Mouse (Mus musculus) gastrocnemius, postnatal 10 days (tissue): ENCODE results near the gene Hmgcl. TPM values are rescaled to one million over a fixed set of nuclear protein-coding genes. Genes with fewer than 3 reads are reported as not detected.
A peak's percentile ranks its signal among the peaks of the same experiment; 100 is the strongest.
"Not testable (repeated sequence)": the region's sequence is repeated elsewhere in the genome, so short reads cannot be mapped to it uniquely, and the experiment has no call there.

Source experiments
- DNase-seq: peaks from one replicate; pipeline ENCODE4 v3.0.0; 2021; ENCODE audit warnings: mixed read lengths
- total RNA-seq, 2 experiments: library from RNA; stranded (reverse); gene quantifications; 2 replicates each; pipeline ENCODE4 v1.2.3; 2021

Hmgcl gene
- total RNA-seq, 2 experiments from 2014 or later: 43.7 to 49.2 TPM

GRCm38 (mm10) chr4:135926861-135927260, 19.4 kb upstream of the Hmgcl start:
- no peak for DNase-seq

- DNase-seq: no peak
Observed at GRCm38 (mm10) chr4:135928376-135928775, 17.9 kb upstream of the Hmgcl start.

DNA sequence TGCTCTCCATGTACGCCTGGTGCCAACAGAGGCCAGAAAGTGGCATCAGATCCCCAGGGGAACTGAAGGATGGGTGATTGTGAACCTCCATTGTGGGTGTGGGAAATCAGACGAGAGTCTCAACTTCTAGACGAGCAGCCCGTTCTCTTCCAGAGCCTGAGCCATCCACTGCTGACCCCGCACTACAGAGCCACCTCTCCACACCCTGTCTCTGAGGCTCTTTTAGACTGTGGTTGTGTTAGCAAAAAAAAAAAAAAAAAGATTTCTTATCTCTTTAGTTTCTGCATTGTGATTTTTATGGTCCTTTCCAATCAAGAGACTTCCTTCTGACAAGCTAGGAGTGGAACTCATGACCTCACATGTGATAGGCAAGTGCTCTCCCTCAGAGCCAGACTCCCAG, 16.8 kb upstream of the Hmgcl start:
- DNase-seq: no peak

- no peak for DNase-seq
Observed at GRCm38 (mm10) chr4:135929828-135930227, 16.4 kb upstream of the Hmgcl start.

DNA sequence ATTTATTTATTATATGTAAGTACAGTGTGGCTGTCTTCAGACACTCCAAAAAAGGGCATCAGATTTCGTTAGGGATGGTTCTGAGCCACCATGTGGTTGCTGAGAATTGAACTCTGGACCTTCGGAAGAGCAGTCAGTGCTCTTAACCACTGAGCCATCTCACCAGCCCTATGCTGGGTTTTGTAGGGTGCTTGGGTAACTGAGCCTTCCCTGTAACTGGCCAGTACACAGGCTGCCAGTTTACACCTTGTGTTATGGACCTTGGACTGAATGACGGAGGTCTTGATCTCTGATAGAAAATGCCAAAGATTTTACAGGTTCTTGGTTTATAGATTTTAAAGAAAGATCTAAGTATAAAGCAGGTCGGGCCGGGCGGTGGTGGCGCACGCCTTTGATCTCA, 16.0 kb upstream of the Hmgcl start:
- DNase-seq: no peak

- DNase-seq: no peak
Observed at GRCm38 (mm10) chr4:135931832-135932231, 14.4 kb upstream of the Hmgcl start.

GRCm38 (mm10) chr4:135934708-135935500, 11.3 kb upstream of the Hmgcl start:
- no peak for DNase-seq

GRCm38 (mm10) chr4:135935502-135935901, 10.7 kb upstream of the Hmgcl start:
- DNase-seq: peak; percentile 41

DNA sequence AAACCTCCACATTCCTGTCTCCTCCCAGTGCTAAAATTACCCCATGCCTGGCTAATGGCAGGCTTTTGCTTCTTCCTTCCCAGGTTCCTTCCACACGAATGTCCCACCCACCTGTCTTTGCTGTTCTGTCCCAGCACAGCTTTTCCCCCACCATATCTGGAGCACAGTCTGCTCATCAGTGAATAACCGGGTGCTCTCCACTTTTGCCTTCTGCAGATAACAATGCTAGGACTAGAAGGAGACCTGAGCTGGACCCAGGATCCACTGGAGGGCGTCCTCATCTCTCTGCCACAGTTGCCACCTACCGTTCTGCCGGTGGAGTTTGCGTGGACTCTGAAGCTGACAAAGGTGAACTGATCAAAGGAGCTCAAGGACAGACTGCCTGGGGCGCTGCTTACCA, 7.4 kb upstream of the Hmgcl start:
- no peak for DNase-seq

GRCm38 (mm10) chr4:135941026-135941425, 5.2 kb upstream of the Hmgcl start:
- DNase-seq: not testable (repeated sequence)

GRCm38 (mm10) chr4:135942193-135942592, 4.1 kb upstream of the Hmgcl start:
- DNase-seq: no peak

- peak; percentile 24 for DNase-seq
Observed at GRCm38 (mm10) chr4:135943389-135943788, 2.9 kb upstream of the Hmgcl start.

DNA sequence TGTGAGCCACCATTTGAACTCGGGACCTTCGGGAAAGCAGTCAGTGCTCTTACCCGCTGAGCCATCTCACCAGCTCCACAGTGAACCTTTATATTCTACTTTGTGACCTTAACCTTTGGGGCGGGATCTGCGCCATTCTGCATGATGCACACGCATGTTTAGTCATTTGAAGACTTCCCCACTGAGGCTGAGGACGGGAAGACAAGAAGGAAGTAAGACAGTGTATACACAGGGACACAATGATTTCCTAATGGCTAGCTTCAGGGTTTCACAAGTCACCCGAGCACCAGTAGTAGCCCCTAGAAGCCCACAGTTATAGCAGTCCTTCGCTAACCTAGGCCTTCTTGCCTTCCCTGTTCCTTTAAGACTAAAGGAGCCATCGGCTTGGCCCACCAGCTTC, 542 bp upstream of the Hmgcl start:
- no peak for DNase-seq

- peak; percentile 31 for DNase-seq
Observed at GRCm38 (mm10) chr4:135946659-135947301, 532 bp downstream of the Hmgcl start.

GRCm38 (mm10) chr4:135948142-135948541, 1.9 kb downstream of the Hmgcl start:
- DNase-seq: no peak

- no peak for DNase-seq
Observed at GRCm38 (mm10) chr4:135949475-135949874, 3.2 kb downstream of the Hmgcl start.

DNA sequence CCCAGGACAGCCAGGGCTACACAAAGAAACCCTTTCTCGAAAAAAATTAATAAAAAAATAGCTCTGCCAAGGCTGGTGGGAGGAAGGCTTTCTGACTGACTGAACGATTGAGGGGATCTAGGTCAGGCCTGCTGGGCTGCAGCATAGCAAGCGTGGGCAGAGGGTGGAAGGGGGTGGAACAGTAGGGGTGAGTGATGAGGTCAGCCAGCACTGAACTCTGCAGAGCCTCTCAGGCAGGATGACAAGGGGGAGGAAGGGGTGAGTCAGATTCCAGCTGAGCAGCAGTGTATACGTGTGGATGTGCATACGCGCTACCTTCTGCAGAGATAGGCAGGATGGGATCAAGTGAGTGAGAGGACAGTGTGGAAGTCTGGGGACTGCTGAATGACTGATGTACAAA, 3.7 kb downstream of the Hmgcl start:
- no peak for DNase-seq

DNA sequence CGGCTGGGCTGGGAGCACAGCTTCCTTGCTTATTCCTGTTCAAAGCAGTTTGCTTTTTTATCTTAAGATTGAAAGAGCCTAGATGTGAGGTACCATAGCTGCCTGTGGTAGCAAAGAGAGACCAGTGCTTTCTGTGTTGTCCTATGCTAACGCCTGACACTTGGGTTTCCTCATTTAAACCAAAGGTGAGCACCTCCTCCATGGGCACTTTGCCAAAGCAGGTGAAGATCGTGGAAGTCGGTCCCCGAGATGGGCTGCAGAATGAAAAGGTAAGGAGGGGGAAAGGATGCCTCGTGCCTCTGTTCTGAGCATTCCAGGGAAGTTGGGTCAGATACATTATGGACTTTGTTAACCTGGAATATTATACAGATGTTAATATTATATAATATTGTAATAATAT, 4.1 kb downstream of the Hmgcl start:
- no peak for DNase-seq

GRCm38 (mm10) chr4:135951505-135951904, 5.3 kb downstream of the Hmgcl start:
- DNase-seq: no peak

GRCm38 (mm10) chr4:135953179-135953578, 6.9 kb downstream of the Hmgcl start:
- DNase-seq: no peak

- peak; percentile 77 for DNase-seq
Observed at GRCm38 (mm10) chr4:135954241-135954640, 8.0 kb downstream of the Hmgcl start.

DNA sequence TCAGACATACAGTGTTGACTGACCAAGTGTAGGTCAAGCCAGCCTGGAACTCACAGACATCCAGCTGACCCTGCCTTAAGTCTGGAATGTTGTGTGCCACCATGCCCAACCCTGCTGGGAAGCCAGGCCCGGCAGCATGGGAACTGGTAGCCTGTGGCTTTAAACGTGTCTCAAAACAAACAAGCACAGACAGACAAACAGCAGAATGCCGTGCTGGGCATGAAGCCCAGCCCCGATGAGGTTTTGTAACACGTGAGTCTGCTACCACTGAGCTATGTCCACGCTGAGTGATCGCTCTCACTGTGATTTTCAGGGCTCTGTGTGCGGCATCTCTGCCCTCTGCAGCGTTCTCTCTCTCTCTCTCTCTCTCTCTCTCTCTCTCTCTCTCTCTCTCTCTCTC, 9.6 kb downstream of the Hmgcl start:
- no peak for DNase-seq

DNA sequence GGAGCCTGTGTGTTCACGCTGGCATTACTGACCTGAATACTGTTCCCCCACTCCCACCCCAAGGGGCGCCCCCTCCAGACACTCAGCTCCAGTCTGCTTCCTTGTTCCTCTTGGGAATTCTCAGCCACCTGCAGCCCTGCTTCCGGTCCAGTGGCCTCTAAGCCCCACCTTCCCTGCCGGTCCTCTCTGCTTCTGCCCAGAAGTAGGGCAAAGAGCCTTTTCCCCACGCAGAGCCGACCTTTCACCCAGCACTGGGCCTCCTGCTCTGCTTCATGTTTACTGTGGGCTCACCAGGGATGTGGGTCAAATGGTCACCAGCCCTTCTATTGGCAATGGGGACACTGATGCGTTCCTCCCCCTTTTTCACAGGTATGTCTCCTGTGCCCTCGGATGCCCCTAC, 12.1 kb downstream of the Hmgcl start:
- no peak for DNase-seq

- peak; percentile 86 for DNase-seq
Observed at GRCm38 (mm10) chr4:135960717-135961116, 14.5 kb downstream of the Hmgcl start.
